Mouse (Mus musculus) heart, embryonic 12.5 days (tissue): Measurements from ENCODE around the gene 1700088E04Rik. TPM values are rescaled to one million over a fixed set of nuclear protein-coding genes. Genes with fewer than 3 reads are reported as not detected.

Source experiments
- ATAC-seq: fragments of 200-750 bp; cut with Nextera tagmentation; 2 replicates; pipeline ENCODE4 v1.8.0; 2017; ENCODE audit warnings: moderate TSS enrichment, moderate library complexity; ENCODE audit not compliant: insufficient number of reproducible peaks, low FRiP score
- H3K27ac ChIP-seq: fragments of 300-500 bp; sonication (generic); 2 replicates; pipeline ENCODE4 v1.5.1; 2016; ENCODE audit warnings: mild to moderate bottlenecking, moderate library complexity; ENCODE audit not compliant: poor library complexity, severe bottlenecking
- H3K27me3 ChIP-seq: fragments of 300-500 bp; sonication (generic); replicated peaks from 2 replicates; pipeline ENCODE4 v1.6.1; 2016; ENCODE audit warnings: mild to moderate bottlenecking, moderate library complexity
- H3K36me3 ChIP-seq: fragments of 300-500 bp; sonication (generic); 2 replicates; pipeline ENCODE4 v1.6.1; 2016; ENCODE audit warnings: mild to moderate bottlenecking, moderate library complexity
- H3K4me1 ChIP-seq: fragments of 300-500 bp; sonication (generic); replicated peaks from 2 replicates; pipeline ENCODE4 v1.6.1; 2016; ENCODE audit warnings: mild to moderate bottlenecking
- H3K4me2 ChIP-seq: fragments of 300-500 bp; sonication (generic); 2 replicates; pipeline ENCODE4 v1.6.1; 2016; ENCODE audit warnings: mild to moderate bottlenecking, moderate library complexity
- H3K4me3 ChIP-seq: fragments of 300-500 bp; sonication (generic); 2 replicates; pipeline ENCODE4 v1.5.1; 2016; ENCODE audit warnings: mild to moderate bottlenecking
- H3K9ac ChIP-seq: fragments of 300-500 bp; sonication (generic); 2 replicates; pipeline ENCODE4 v1.6.1; 2016; ENCODE audit warnings: mild to moderate bottlenecking, moderate library complexity
- H3K9me3 ChIP-seq: fragments of 300-500 bp; sonication (generic); replicated peaks from 2 replicates; pipeline ENCODE4 v1.6.1; 2016; ENCODE audit warnings: mild to moderate bottlenecking, moderate library complexity
- WGBS: fragments of 180-500 bp; shearing (Covaris S2); methylation state at CpG from one replicate; pipeline ENCODE4 v1.1.7; 2016; 5-methylcytosine and 5-hydroxymethylcytosine counted together
- polyA plus RNA-seq: library from polyadenylated mRNA; unstranded; fragments of >200 nt; fragmentation: Nextera tagmentation; extraction: Ambion mirVana; gene quantifications from 2 replicates; pipeline ENCODE4 v1.2.1, GENCODE M21; 2016

Gene 1700088E04Rik
- polyA plus RNA-seq, 1 experiment from 2014 or later, result 6.6 TPM

DNA sequence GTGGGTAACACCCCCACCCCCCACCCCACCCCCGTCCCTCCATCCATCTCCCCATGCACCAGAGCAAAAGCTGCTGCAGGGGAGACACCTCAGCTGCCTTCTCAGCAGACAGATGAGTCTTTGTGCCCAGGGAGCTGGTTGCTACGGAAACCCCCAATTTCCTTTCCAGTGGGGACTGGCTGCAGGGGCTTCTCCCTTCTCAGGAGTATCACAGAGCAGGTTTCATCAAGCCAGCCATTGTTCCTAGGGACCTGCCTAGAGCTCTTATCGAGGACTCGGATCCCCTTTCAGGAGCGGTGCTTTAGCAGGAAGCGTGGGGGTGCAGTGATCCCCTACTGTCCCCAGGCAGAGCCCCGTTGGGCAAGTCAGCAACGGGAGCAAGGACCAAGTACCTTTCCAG, 10.8 kb upstream of the 1700088E04Rik start:
- H3K9me3 ChIP-seq, result no peaks in the 10 kb centered on the region
- no peak overlapping the region for H3K9ac ChIP-seq
- 72% methylated on average over 8 of the region's 8 CpGs for WGBS
- no peak for ATAC-seq
- 0 out of 2 replicates have a peak overlapping the region, but pooled peaks have one; percentile 2 for H3K27ac ChIP-seq
- H3K4me2 ChIP-seq, result no peak overlapping the region
- peaks cover 16% of the 10 kb centered on the region for H3K4me1 ChIP-seq
- peaks cover 3% of the 10 kb centered on the region; the same call in 1 of the 2 replicates for H3K27me3 ChIP-seq
- no peak overlapping the region for H3K4me3 ChIP-seq
- peaks cover 53% of the 10 kb centered on the region for H3K36me3 ChIP-seq

DNA sequence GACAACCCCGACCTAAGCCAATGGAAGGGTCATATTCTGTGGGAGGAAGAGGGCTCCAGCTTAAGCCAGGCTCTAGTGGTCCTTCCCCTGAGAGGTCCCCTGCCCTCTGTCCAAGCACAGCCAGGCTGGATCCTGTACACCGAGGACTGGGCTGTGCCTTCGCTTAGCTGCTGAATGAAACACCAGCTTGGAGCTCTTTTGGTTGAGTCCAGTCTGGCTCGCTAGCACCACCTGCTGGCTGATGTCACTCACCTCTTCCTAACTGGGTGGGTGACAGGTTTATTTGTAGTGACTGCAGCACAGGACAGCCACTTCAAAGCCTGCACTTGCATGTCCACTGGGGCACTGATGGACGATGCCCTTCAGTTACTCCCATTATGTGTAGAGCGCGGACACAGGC, 7.5 kb upstream of the 1700088E04Rik start:
- H3K27ac ChIP-seq, result no peak overlapping the region
- H3K27me3 ChIP-seq, result no peaks in the 10 kb centered on the region
- no peak overlapping the region for H3K4me2 ChIP-seq
- H3K9ac ChIP-seq, result no peak overlapping the region
- H3K9me3 ChIP-seq, result no peaks in the 10 kb centered on the region
- 0 out of 2 replicates have a peak, but pooled peaks have one; percentile 37 for ATAC-seq
- WGBS, result 53% methylated on average over 7 of the region's 7 CpGs
- H3K4me3 ChIP-seq, result no peak overlapping the region
- H3K36me3 ChIP-seq, result peaks cover 83% of the 10 kb centered on the region
- no peaks in the 10 kb centered on the region for H3K4me1 ChIP-seq

DNA sequence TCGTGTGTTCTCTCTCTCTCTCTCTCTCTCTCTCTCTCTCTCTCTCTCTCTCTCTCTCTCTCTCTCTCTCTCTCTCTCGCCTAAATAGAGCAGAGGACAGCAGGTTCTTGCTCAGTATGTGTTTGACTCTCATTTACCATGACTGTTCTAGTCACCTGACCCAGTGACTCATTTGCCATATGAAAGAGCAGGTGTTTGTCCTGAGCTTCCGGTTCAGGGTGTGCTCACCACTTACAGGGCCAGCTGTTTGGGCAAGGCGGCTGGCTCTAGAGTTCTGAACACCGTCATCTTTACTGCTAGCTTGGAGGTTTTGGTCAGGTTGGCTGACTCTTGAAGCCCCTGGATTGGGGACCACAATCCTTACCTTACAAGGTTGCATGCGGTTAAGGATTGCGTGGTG, 4.5 kb upstream of the 1700088E04Rik start:
- H3K4me1 ChIP-seq, result peaks cover 14% of the 10 kb centered on the region; the same call in 1 of the 2 replicates
- H3K4me3 ChIP-seq, result no peak overlapping the region
- peaks cover 59% of the 10 kb centered on the region for H3K36me3 ChIP-seq
- no peak overlapping the region for H3K4me2 ChIP-seq
- H3K27me3 ChIP-seq, result no peaks in the 10 kb centered on the region
- no peak for ATAC-seq
- no peak overlapping the region for H3K27ac ChIP-seq
- 90% methylated on average over 7 of the region's 7 CpGs for WGBS
- no peak overlapping the region for H3K9ac ChIP-seq
- no peaks in the 10 kb centered on the region for H3K9me3 ChIP-seq

DNA sequence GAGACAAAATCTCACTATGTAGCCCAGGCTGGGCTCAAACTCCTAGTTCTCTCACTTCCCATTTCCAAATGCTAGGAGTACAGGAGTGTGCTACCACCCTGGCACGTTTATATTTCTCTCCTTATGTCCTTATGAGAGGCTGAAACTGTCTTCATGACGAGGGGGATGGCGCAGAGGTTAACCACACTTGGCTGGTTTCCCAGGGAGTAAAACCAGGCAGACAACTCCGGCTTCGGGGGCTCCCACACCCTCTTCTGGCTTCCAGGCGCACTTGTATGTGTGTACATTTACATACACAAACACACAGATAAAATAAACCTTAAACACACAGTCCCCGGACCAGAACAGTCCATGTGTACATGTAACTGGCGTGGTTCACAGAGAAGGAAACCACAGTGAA, 3.0 kb upstream of the 1700088E04Rik start:
- Histone ChIP-seq H3K9ac (no peak overlapping the region), H3K27me3 (no peaks in the 10 kb centered on the region), H3K4me3 (no peak overlapping the region), H3K4me2 (no peak overlapping the region), H3K9me3 (no peaks in the 10 kb centered on the region), H3K36me3 (peaks cover 49% of the 10 kb centered on the region), H3K27ac (no peak overlapping the region), H3K4me1 (peaks cover 16% of the 10 kb centered on the region; the same call in 1 of the 2 replicates)
- ATAC-seq, result no peak
- WGBS, result 84% methylated on average over 8 of the region's 8 CpGs

DNA sequence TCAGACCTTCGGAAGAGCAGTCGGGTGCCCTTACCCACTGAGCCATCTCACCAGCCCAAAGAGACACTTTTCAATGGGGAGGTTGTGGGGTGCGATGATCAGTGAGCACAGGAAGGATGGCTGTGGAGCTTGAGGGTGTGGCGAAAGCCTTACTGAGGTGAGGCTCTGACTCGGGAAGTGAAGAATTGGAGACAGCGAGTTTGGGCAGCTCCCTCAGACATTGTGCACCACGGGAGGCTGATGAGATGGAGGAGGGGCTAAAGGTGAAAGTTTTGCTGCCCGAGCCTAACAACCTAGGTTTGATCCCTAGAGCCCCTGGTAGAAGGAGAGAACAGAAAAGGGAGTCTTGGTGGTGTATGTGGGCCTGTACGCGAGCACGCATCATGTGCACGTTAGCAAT, 2.3 kb upstream of the 1700088E04Rik start:
- H3K4me2 ChIP-seq, result no peak overlapping the region
- no peaks in the 10 kb centered on the region for H3K9me3 ChIP-seq
- no peak overlapping the region for H3K27ac ChIP-seq
- ATAC-seq, result no peak
- H3K36me3 ChIP-seq, result peaks cover 44% of the 10 kb centered on the region
- H3K27me3 ChIP-seq, result no peaks in the 10 kb centered on the region
- no peak overlapping the region for H3K4me3 ChIP-seq
- peaks cover 16% of the 10 kb centered on the region; the same call in 1 of the 2 replicates for H3K4me1 ChIP-seq
- WGBS, result 83% methylated on average over 12 of the region's 12 CpGs
- no peak overlapping the region for H3K9ac ChIP-seq

GRCm38 (mm10) chr15:79141566-79141917, 489 bp upstream of the 1700088E04Rik start:
- WGBS, result 1% methylated on average over 7 of the region's 7 CpGs
- 0 out of 2 replicates have a peak, but pooled peaks have one; percentile 13 for ATAC-seq

DNA sequence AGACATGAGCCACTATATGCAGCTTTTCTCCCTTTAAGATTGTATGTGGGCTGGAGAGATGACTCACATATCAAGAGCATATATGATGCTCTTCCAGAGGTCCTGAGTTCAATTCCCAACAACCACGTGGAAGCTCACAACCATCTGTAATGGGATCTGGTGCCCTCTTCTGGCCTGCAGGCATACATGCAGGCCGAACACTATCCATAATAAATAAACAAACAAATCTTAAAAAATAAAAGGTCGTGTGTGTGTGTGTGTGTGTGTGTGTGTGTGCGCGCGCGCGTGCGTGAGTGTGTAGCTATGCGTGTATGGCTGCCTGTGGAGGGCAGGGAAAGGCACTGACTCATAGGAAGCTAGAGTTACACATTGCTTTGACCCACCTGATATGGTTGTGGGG, 1.4 kb downstream of the 1700088E04Rik start:
- ATAC-seq, result no peak
- Histone ChIP-seq H3K36me3 (peaks cover 11% of the 10 kb centered on the region), H3K4me1 (peaks cover 16% of the 10 kb centered on the region; the same call in 1 of the 2 replicates), H3K9me3 (no peaks in the 10 kb centered on the region), H3K4me3 (no peak overlapping the region), H3K27ac (no peak overlapping the region), H3K9ac (no peak overlapping the region), H3K4me2 (no peak overlapping the region), H3K27me3 (no peaks in the 10 kb centered on the region)
- WGBS, result 60% methylated on average over 10 of the region's 10 CpGs

More at GRCm38 (mm10) chr15:79141566-79141917, 489 bp upstream of the 1700088E04Rik start:
- H3K4me3 ChIP-seq, result peak overlapping the region; percentile 83
- no peaks in the 10 kb centered on the region for H3K27me3 ChIP-seq
- no peaks in the 10 kb centered on the region for H3K9me3 ChIP-seq
- H3K36me3 ChIP-seq, result peaks cover 27% of the 10 kb centered on the region
- H3K9ac ChIP-seq, result peak overlapping the region; percentile 83
- 0 out of 2 replicates have a peak overlapping the region, but pooled peaks have one; percentile 4 for H3K27ac ChIP-seq
- peak overlapping the region; percentile 93 for H3K4me2 ChIP-seq
- H3K4me1 ChIP-seq, result peaks cover 16% of the 10 kb centered on the region; the same call in 1 of the 2 replicates

- Histone ChIP-seq H3K4me3 (no peak overlapping the region), H3K9ac (no peak overlapping the region), H3K9me3 (no peaks in the 10 kb centered on the region), H3K36me3 (peaks cover 40% of the 10 kb centered on the region), H3K4me1 (peaks cover 4% of the 10 kb centered on the region; the same call in 1 of the 2 replicates), H3K4me2 (no peak overlapping the region), H3K27ac (no peak overlapping the region), H3K27me3 (no peaks in the 10 kb centered on the region)
- WGBS, result 71% methylated on average over 11 of the region's 11 CpGs
- no peak for ATAC-seq
Measured at GRCm38 (mm10) chr15:79135783-79136575, 5.1 kb downstream of the 1700088E04Rik start.

GRCm38 (mm10) chr15:79135332-79135731, 5.7 kb downstream of the 1700088E04Rik start:
- Histone ChIP-seq H3K27ac (no peak overlapping the region), H3K4me3 (no peak overlapping the region), H3K9ac (no peak overlapping the region), H3K4me1 (peaks cover 7% of the 10 kb centered on the region), H3K27me3 (no peaks in the 10 kb centered on the region), H3K4me2 (no peak overlapping the region), H3K36me3 (peaks cover 46% of the 10 kb centered on the region), H3K9me3 (no peaks in the 10 kb centered on the region)
- ATAC-seq, result no peak
- WGBS, result 77% methylated on average over 9 of the region's 9 CpGs

- H3K36me3 ChIP-seq, result peaks cover 53% of the 10 kb centered on the region
- no peak for ATAC-seq
- no peak overlapping the region for H3K4me2 ChIP-seq
- peaks cover 7% of the 10 kb centered on the region for H3K4me1 ChIP-seq
- H3K4me3 ChIP-seq, result no peak overlapping the region
- H3K27me3 ChIP-seq, result no peaks in the 10 kb centered on the region
- H3K27ac ChIP-seq, result no peak overlapping the region
- 83% methylated on average over 9 of the region's 9 CpGs for WGBS
- no peak overlapping the region for H3K9ac ChIP-seq
- H3K9me3 ChIP-seq, result no peaks in the 10 kb centered on the region
Measured at GRCm38 (mm10) chr15:79134496-79135270, 6.4 kb downstream of the 1700088E04Rik start.

DNA sequence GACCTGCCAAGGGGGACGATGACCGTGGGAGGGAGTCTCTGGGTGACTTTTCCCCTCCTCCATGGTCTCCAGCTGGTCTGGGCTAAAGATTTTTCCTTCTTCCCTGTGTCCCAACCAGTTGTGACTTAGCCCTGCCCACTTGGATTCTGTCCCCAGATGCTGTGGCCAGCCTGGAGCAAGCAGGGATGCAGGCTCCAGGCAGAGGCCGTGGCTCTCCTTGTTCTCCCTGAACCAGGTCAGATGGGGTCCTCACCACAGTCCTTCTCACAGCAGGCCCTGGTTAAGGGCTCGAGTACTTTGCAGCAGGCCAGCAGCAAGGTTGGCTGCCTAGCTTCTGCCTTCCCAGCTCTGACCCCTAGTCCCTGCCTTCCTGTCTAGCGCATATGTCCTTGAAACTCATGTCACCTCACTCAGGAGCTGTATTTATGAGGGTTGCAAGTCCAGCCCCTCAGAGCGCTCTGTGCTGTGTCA, 7.8 kb downstream of the 1700088E04Rik start:
- WGBS, result 84% methylated on average over 6 of the region's 6 CpGs
- no peak for ATAC-seq
- H3K4me1 ChIP-seq, result peaks cover 7% of the 10 kb centered on the region

More for the DNA sequence above, 7.8 kb downstream of the 1700088E04Rik start:
- Histone ChIP-seq H3K9ac (no peak overlapping the region), H3K36me3 (peaks cover 65% of the 10 kb centered on the region), H3K4me2 (no peak overlapping the region), H3K27ac (no peak overlapping the region), H3K27me3 (no peaks in the 10 kb centered on the region), H3K4me3 (no peak overlapping the region), H3K9me3 (peaks cover under 1% of the 10 kb centered on the region; the same call in 1 of the 2 replicates)
